Mouse (Mus musculus): Measurements from ENCODE around the gene Abraxas1.

The Abraxas1 gene

GRCm38 (mm10) chr5:100822826-100823225, 2.1 kb upstream of the Abraxas1 start:
- no peak for DNase-seq (ENCODE audit: low spot score in 2 of 2)

DNA sequence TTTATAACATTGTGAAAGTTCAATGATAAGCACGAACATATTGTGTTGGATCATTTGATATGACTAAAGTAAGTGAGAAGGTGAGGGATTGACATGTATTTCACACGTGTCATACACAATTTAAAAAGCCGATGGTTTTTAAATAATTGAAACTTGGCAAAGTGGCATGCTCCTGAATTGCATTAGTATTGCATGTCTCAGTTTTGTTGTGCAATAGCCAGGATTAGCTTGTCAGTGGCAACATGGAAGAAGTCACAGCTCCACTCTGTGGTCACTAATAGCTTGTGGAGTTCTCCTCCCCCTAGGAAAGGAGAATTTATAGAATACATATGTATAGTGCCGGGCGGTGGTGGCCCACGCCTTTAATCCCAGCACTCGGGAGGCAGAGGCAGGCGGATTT, 610 bp upstream of the Abraxas1 start:
- DNase-seq (ENCODE audit: low spot score in 2 of 2): no peak

- DNase-seq (ENCODE audit: low spot score in 2 of 2): no peak
Observed at GRCm38 (mm10) chr5:100819568-100820480, 941 bp downstream of the Abraxas1 start.

- DNase-seq (ENCODE audit: low spot score in 2 of 2): no peak
Observed at GRCm38 (mm10) chr5:100818341-100818740, 2.4 kb downstream of the Abraxas1 start.

DNA sequence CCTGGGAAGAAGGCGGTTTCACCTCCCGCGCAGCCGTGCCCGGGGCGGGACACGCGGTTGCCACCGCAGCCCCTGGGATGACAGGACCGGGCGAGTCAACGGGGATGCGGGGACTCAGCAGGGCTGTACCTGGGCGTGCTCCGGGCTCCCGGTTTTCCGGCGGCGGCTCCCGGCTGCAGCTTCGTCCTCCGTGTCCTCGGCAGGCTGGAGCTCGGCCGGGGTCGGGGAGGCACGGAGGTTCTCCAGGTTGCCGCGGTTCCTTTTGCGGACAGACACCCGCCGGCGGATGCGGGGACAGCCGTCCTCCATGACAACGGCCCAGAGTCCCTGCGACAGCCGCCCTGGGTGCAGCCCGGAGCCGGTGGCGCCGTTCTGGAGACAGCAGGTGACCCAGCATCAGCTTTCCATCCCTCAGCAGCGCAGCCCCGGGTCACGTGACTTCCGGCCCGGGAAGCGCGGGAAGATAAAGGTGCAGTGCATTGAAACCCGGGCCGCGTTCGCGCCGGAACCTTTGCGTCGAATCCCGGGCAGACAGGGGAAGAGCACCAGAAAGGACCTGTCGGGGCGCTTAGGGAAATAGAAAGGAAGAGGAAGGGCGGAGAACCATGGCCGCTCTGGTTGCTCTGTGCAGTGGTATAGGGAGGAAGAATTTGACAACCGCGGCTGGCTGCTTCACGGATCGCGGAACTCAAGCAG, 22.5 kb downstream of the Abraxas1 start, which contains the start of the genes Helq and Mrps18c:
Gene Helq (minus strand): TSS at position 434 of the 696 bp plus-strand sequence.
Gene Mrps18c (plus strand): TSS at position 463 of the 696 bp plus-strand sequence.
- peak; percentile 82 to 85 for DNase-seq (ENCODE audit: low spot score in 2 of 2)

DNA sequence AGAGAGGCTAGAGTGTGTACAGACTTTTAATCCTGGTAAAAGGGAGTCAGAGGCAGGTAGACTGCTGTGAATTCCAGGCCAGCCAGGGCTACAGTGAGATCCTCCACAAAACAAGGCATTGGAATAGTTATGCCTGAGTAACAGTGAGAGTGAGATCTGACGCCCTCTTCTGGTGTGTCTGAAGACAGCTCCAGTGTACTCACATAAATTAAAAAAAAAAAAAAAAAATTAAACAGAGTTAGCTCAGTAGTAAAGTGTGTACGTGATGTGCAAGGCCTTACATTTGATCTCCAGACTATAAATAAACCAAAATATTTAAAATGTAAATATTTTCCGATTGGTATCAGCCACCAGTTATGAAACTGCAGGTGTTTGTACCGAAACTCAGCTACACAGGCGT, 26.7 kb downstream of the Abraxas1 start:
- no peak for DNase-seq (ENCODE audit: low spot score in 2 of 2)

GRCm38 (mm10) chr5:100792261-100792660, 28.5 kb downstream of the Abraxas1 start:
- no peak for DNase-seq (ENCODE audit: low spot score in 2 of 2)

DNA sequence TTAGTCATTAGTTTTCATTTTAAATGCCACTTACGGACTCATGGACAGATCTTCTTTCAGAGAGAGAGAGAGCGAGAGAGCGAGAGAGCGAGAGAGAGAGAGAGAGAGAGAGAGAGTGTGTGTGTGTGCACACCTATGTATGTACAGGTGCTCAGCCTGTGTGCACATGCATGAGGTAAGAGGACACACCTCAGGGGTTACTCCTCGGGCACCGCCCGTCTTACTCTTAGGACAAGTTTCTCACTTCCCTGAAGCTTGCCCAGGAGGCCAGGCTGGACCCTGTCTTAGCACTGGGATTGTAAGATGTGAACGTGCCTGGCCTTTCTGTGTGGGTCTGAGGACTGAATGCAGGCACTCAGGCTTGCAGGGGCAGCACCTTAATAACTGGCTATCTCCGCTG, 33.2 kb downstream of the Abraxas1 start:
- no peak for DNase-seq (ENCODE audit: low spot score in 2 of 2)

DNA sequence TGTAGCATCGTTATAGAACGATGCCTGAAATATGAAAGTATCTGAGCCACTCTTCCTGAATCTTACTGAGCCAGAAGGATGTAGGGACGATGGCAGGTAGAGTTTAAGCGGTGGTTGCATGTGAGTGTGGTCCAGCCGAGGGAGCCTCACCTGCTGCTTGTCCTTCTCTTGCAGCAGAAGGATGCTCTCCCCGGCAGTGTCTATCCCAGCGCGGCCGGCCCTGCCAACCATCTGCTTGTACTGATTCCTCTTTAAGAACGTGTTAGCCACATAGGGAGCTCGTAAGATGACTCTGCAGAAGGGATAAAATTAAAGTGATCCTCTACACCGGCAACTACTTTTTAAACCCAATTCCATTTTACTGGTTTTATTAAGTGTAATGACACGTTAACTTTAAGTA, 41.8 kb downstream of the Abraxas1 start:
- DNase-seq (ENCODE audit: low spot score in 2 of 2): no peak

- no peak for DNase-seq (ENCODE audit: low spot score in 2 of 2)
Observed at GRCm38 (mm10) chr5:100776900-100777299, 43.9 kb downstream of the Abraxas1 start.

- DNase-seq (ENCODE audit: low spot score in 2 of 2): no peak
Observed at GRCm38 (mm10) chr5:100775778-100776404, 44.9 kb downstream of the Abraxas1 start.

- DNase-seq (ENCODE audit: low spot score in 2 of 2): no peak
Observed at GRCm38 (mm10) chr5:100771575-100771974, 49.2 kb downstream of the Abraxas1 start.

DNA sequence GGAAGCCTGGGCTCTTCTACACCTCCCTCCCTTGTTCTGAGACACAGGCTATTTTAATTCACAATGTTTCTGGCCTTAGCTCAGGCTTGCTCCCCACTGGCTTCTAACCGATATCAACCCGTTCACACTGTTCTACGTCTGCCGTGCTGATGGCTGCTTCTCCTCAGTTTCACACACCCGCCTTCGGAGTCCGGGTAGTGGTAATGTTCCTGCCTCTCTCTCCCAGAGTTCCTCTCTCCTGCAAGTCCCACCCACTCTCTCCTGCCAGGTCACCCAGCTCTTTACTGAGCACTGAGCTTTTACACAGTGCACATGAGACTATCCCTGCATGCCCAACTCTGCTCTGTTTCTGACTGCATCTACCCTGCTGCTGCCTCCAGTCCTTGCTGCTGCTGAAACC, 54.7 kb downstream of the Abraxas1 start:
- no peak for DNase-seq (ENCODE audit: low spot score in 2 of 2)

- DNase-seq (ENCODE audit: low spot score in 2 of 2): no peak
Observed at GRCm38 (mm10) chr5:100761736-100762135, 59.0 kb downstream of the Abraxas1 start.

DNA sequence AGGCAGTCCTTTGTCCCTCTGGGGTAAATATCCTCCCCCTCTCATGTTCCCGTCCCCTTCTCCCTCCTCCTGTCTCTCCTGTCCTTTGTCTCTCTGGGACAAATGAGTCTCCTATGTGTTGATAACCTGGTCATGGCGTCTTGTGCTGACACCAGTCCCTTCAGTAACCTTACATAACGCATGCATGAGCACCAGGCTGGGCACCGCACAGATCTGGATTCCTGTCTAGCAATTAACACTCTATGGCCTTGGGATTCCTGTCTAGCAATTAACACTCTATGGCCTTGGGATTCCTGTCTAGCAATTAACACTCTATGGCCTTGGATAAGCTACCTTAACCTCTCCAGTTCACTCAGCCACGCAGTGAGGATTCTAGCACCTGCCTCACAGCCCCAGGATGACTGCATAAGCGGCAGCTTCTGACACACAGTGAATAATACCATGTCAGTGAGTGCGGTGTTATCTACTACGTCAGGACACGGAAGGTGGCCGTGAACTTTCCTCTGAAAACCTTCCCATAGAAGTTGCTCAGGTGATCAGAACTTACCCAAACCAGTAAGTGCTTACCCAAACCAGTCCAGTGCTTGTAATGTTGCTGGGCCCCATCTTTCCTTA, 60.6 kb downstream of the Abraxas1 start:
- DNase-seq (ENCODE audit: low spot score in 2 of 2): no peak

DNA sequence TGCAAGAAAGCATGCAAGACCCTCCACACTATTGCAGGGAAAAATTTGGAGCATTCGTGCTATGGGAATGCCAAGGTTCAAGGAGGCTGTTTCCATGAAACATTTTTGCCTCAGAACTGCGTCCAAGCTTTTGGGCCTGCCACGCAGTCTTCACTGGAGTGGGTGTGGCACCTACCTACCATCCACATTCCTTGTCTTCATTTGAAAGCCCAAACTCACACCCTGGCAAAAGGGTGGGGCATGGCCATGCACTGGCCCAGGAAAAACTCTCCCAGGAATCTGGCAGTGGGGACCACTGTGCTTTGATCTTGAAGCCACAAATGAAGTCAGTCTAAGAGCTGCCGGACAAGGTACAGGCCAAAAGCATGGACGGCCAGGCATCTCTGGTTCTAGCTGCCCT, 62.6 kb downstream of the Abraxas1 start:
- no peak for DNase-seq (ENCODE audit: low spot score in 2 of 2)
